Mouse (Mus musculus): ENCODE measurements around the gene St6galnac4. TPM values are rescaled to one million over a fixed set of nuclear protein-coding genes. Genes with fewer than 3 reads are reported as not detected.

The St6galnac4 gene
- polyA plus RNA-seq, 1 experiment from 2014 or later = 38.7 TPM

DNA sequence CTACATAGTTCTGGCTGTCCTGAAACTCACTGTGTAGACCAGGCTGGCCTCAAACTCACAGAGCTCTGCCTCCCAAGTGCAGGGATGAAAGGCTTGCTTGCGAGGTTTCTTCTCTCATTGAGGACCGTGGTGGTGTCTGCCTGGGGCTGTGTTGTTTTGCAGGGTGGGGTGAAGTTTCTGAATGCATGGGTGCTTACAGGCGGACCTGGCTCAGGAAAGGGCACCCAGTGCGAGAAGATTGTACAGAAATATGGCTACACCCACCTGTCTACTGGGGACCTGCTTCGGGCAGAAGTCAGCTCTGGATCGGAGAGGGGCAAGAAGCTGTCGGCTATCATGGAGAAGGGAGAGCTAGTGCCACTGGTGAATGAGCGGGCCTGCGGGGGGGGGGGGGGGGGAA is 43.1 kb downstream of the St6galnac4 start:
- peak overlapping the region; percentile 99; the same call in 1 of the 2 replicates for H3K27ac ChIP-seq (replicated peaks)
- no peak overlapping the region for H3K4me2 ChIP-seq
- H3K9me3 ChIP-seq = no peaks in the 10 kb centered on the region
- H3K4me1 ChIP-seq = peaks cover 68% of the 10 kb centered on the region
- no peaks in the 10 kb centered on the region for H3K27me3 ChIP-seq (replicated peaks)
- H3K9ac ChIP-seq = 0 out of 2 replicates have a peak overlapping the region, but pooled peaks have one; percentile 19
- 75% methylated on average over 7 of the region's 9 CpGs for WGBS
- no peak for ATAC-seq (ENCODE audit: extremely low read depth, insufficient number of reproducible peaks, low FRiP score, low TSS enrichment)
- no peak overlapping the region for H3K4me3 ChIP-seq
- H3K36me3 ChIP-seq = peaks cover 48% of the 10 kb centered on the region

- Histone ChIP-seq H3K27me3 (replicated peaks) (no peaks in the 10 kb centered on the region), H3K4me3 (no peak overlapping the region), H3K9me3 (no peaks in the 10 kb centered on the region), H3K4me2 (no peak overlapping the region), H3K36me3 (peaks cover 50% of the 10 kb centered on the region), H3K4me1 (peaks cover 58% of the 10 kb centered on the region), H3K27ac (replicated peaks) (no peak overlapping the region), H3K9ac (no peak overlapping the region)
- 81% methylated on average over 10 of the region's 10 CpGs for WGBS
- no peak for ATAC-seq (ENCODE audit: extremely low read depth, insufficient number of reproducible peaks, low FRiP score, low TSS enrichment)
These were observed 44.2 kb downstream of the St6galnac4 start for GRCm38 (mm10) chr2:32631046-32631445.

GRCm38 (mm10) chr2:32631737-32632394 is 45.0 kb downstream of the St6galnac4 start:
- no peak for ATAC-seq (ENCODE audit: extremely low read depth, insufficient number of reproducible peaks, low FRiP score, low TSS enrichment)
- Histone ChIP-seq H3K4me1 (peaks cover 55% of the 10 kb centered on the region), H3K27ac (replicated peaks) (peak overlapping the region; percentile 46), H3K27me3 (replicated peaks) (no peaks in the 10 kb centered on the region), H3K9ac (peak overlapping the region; percentile 38; the same call in 1 of the 2 replicates), H3K4me3 (no peak overlapping the region), H3K36me3 (peaks cover 53% of the 10 kb centered on the region), H3K9me3 (no peaks in the 10 kb centered on the region), H3K4me2 (no peak overlapping the region)
- 37% methylated on average over 7 of the region's 7 CpGs for WGBS

GRCm38 (mm10) chr2:32633660-32634059 is 46.8 kb downstream of the St6galnac4 start:
- WGBS = 50% methylated on average over 5 of the region's 5 CpGs
- peaks cover 51% of the 10 kb centered on the region for H3K4me1 ChIP-seq

GRCm38 (mm10) chr2:32634277-32635105 is 47.6 kb downstream of the St6galnac4 start:
- ATAC-seq (ENCODE audit: extremely low read depth, insufficient number of reproducible peaks, low FRiP score, low TSS enrichment) = no peak
- Histone ChIP-seq H3K4me1 (peaks cover 50% of the 10 kb centered on the region), H3K4me3 (no peak overlapping the region), H3K27ac (replicated peaks) (peak overlapping the region; percentile 70), H3K36me3 (peaks cover 55% of the 10 kb centered on the region), H3K4me2 (no peak overlapping the region), H3K27me3 (replicated peaks) (no peaks in the 10 kb centered on the region), H3K9ac (no peak overlapping the region), H3K9me3 (no peaks in the 10 kb centered on the region)
- 76% methylated on average over 10 of the region's 10 CpGs for WGBS

More at GRCm38 (mm10) chr2:32633660-32634059, 46.8 kb downstream of the St6galnac4 start:
- Histone ChIP-seq H3K9me3 (no peaks in the 10 kb centered on the region), H3K4me3 (no peak overlapping the region), H3K4me2 (no peak overlapping the region), H3K36me3 (peaks cover 55% of the 10 kb centered on the region), H3K27me3 (replicated peaks) (no peaks in the 10 kb centered on the region), H3K27ac (replicated peaks) (peak overlapping the region; percentile 70), H3K9ac (peak overlapping the region; percentile 52)
- no peak for ATAC-seq (ENCODE audit: extremely low read depth, insufficient number of reproducible peaks, low FRiP score, low TSS enrichment)

DNA sequence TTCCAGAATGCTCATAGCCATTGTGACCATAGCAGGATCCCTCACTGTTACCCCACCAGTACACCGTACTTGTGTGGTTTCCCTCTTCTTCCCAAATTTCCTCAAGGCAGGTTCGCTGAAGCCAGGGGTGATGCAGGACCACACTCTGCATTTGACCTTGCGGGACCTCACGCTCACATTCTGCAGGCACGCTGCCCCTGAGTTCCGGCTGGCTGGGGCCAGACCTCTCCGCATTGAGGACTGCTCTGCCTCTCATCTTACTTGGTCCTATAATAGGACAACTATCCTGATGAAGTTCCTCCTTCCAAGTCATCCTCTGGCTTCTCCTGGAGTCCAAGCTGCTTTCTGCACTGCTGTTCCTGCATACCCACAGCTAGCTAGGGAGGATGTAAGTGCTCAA is 49.7 kb downstream of the St6galnac4 start:
- Histone ChIP-seq H3K9ac (no peak overlapping the region; the same call in 1 of the 2 replicates), H3K36me3 (peaks cover 40% of the 10 kb centered on the region), H3K27me3 (replicated peaks) (no peaks in the 10 kb centered on the region), H3K4me1 (peaks cover 55% of the 10 kb centered on the region), H3K9me3 (no peaks in the 10 kb centered on the region), H3K4me3 (no peak overlapping the region), H3K4me2 (no peak overlapping the region), H3K27ac (replicated peaks) (peak overlapping the region; percentile 67)
- ATAC-seq (ENCODE audit: extremely low read depth, insufficient number of reproducible peaks, low FRiP score, low TSS enrichment) = no peak
- WGBS = 70% methylated on average over 7 of the region's 7 CpGs

- Histone ChIP-seq H3K9ac (peak overlapping the region; percentile 61), H3K9me3 (no peaks in the 10 kb centered on the region), H3K4me1 (peaks cover 60% of the 10 kb centered on the region), H3K36me3 (peaks cover 30% of the 10 kb centered on the region), H3K4me3 (no peak overlapping the region), H3K4me2 (no peak overlapping the region), H3K27ac (replicated peaks) (peak overlapping the region; percentile 67), H3K27me3 (replicated peaks) (no peaks in the 10 kb centered on the region)
- 0 out of 2 replicates have a peak, but pooled peaks have one; percentile 16 for ATAC-seq (ENCODE audit: extremely low read depth, insufficient number of reproducible peaks, low FRiP score, low TSS enrichment)
- 14% methylated on average over 11 of the region's 11 CpGs for WGBS
These were observed 50.9 kb downstream of the St6galnac4 start for GRCm38 (mm10) chr2:32637778-32638281.

GRCm38 (mm10) chr2:32639632-32640031 is 52.7 kb downstream of the St6galnac4 start:
- H3K27me3 ChIP-seq (replicated peaks) = no peaks in the 10 kb centered on the region
- peaks cover 12% of the 10 kb centered on the region for H3K36me3 ChIP-seq
- H3K4me1 ChIP-seq = peaks cover 66% of the 10 kb centered on the region
- H3K9ac ChIP-seq = no peak overlapping the region
- WGBS = 31% methylated on average over 1 of the region's 1 CpGs
- no peak overlapping the region for H3K4me2 ChIP-seq
- peak overlapping the region; percentile 50; the same call in 1 of the 2 replicates for H3K27ac ChIP-seq (replicated peaks)
- no peaks in the 10 kb centered on the region for H3K9me3 ChIP-seq
- no peak overlapping the region for H3K4me3 ChIP-seq
- no peak for ATAC-seq (ENCODE audit: extremely low read depth, insufficient number of reproducible peaks, low FRiP score, low TSS enrichment)

DNA sequence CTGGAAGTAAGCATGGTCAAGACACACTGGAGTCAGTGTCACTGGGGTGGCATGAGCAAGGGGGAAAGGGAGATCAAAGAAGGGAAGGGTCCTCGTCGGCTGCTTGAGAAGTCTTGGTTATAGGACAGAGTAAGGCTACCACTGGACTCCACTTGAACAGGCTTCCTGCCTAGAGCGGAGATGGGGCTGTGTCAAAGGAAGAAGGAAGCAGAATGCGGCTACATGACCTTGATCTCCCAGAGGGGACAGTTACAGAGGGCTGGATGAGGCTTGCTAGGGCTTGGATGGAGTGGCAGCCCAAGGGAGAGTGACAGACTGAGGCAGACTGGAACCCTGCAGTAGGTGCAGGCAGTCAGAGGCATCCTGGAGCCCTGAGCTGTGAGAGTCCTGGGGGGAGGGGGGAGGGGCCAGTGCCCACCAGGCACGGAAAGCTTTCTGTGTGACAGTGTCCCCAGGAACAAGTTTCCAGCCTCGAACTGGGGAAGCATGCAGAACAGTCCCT is 53.7 kb downstream of the St6galnac4 start:
- Histone ChIP-seq H3K36me3 (peaks cover 5% of the 10 kb centered on the region; the same call in 1 of the 2 replicates), H3K9ac (peak overlapping the region; percentile 56; the same call in 1 of the 2 replicates), H3K9me3 (no peaks in the 10 kb centered on the region), H3K4me3 (no peak overlapping the region), H3K27ac (replicated peaks) (peak overlapping the region; percentile 42), H3K4me1 (peaks cover 73% of the 10 kb centered on the region), H3K4me2 (no peak overlapping the region), H3K27me3 (replicated peaks) (no peaks in the 10 kb centered on the region)
- no peak for ATAC-seq (ENCODE audit: extremely low read depth, insufficient number of reproducible peaks, low FRiP score, low TSS enrichment)
- 46% methylated on average over 6 of the region's 6 CpGs for WGBS

DNA sequence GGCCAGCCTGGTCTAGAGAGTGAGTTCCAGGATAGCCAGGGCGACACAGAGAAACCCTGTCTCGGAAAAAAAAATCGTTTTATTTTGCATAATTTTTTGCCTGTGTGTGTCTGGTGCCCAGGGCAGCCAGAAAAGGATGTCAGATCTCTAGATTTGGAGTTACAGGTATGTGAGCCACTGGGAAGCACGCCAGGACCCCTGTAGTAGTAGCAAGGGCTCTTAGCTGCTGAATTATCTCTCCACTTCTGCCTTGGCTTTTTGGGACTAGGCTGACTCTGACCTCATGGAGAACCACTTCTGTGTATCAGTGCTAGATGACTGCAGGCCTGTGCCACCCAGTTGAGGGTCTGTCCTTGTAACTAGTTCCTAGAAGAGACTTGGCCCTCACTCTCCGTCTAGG is 54.9 kb downstream of the St6galnac4 start:
- Histone ChIP-seq H3K36me3 (peaks cover 3% of the 10 kb centered on the region; the same call in 1 of the 2 replicates), H3K27ac (replicated peaks) (peak overlapping the region; percentile 80), H3K9me3 (no peaks in the 10 kb centered on the region), H3K4me2 (no peak overlapping the region), H3K27me3 (replicated peaks) (no peaks in the 10 kb centered on the region), H3K4me3 (no peak overlapping the region), H3K9ac (no peak overlapping the region), H3K4me1 (peaks cover 78% of the 10 kb centered on the region)
- 69% methylated on average over 5 of the region's 5 CpGs for WGBS
- ATAC-seq (ENCODE audit: extremely low read depth, insufficient number of reproducible peaks, low FRiP score, low TSS enrichment) = no peak

DNA sequence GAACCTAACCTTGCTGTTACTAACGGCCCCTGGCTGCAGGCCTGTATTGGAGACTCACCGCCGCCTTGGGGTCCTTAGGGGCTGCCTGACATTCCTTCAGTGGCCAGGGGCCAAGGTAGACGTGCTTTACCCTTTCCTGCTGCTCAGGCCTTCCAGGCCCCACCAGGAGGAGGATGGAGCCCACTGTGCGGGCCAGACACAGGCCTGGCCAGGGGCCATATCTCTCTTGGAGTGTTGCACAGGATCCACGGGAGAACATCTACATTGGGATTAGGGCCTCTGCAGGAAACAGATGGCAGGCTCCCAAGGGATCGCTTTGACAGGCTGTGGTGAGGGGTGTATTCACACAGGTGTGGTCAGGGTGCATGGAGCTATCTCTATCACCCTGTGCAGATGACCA is 55.9 kb downstream of the St6galnac4 start:
- Histone ChIP-seq H3K27me3 (replicated peaks) (no peaks in the 10 kb centered on the region), H3K9me3 (no peaks in the 10 kb centered on the region), H3K4me2 (no peak overlapping the region), H3K4me1 (peaks cover 68% of the 10 kb centered on the region), H3K9ac (peak overlapping the region; percentile 53; the same call in 1 of the 2 replicates), H3K4me3 (no peak overlapping the region), H3K36me3 (no peaks in the 10 kb centered on the region), H3K27ac (replicated peaks) (peak overlapping the region; percentile 80)
- 46% methylated on average over 7 of the region's 7 CpGs for WGBS
- no peak for ATAC-seq (ENCODE audit: extremely low read depth, insufficient number of reproducible peaks, low FRiP score, low TSS enrichment)

Data from heart, embryonic 13.5 days (tissue).